Mouse (Mus musculus) G1E-ER4 (cell line): ENCODE measurements around the gene Mepce. TPM values are rescaled to one million over a fixed set of nuclear protein-coding genes. Genes with fewer than 3 reads are reported as not detected.

Source experiments
- GATA1 ChIP-seq: IDR thresholded peaks from one replicate; pipeline ENCODE4 v1.8.0; 2012; ENCODE audit warnings: low read length, inconsistent platforms
- polyA plus RNA-seq: library from polyadenylated mRNA; stranded (reverse); fragments of >175 nt; gene quantifications from 2 replicates; pipeline ENCODE4 v1.2.3, GENCODE M21; 2012

Gene Mepce
- polyA plus RNA-seq, 1 experiment: 190 TPM

- no peak for TF ChIP-seq GATA1
Observed at GRCm38 (mm10) chr5:137739471-137739870, 48.0 kb downstream of the Mepce start.

- no peak for TF ChIP-seq GATA1
Observed at GRCm38 (mm10) chr5:137738516-137738915, 48.9 kb downstream of the Mepce start.

- no peak for TF ChIP-seq GATA1
Observed at GRCm38 (mm10) chr5:137737400-137737940, 50.0 kb downstream of the Mepce start.

- TF ChIP-seq GATA1: no peak
Observed at GRCm38 (mm10) chr5:137734289-137735061, 53.0 kb downstream of the Mepce start.

GRCm38 (mm10) chr5:137733638-137734288, 53.7 kb downstream of the Mepce start:
- no peak for TF ChIP-seq GATA1

Other genes with a start within 250 kb of the Mepce start
- not detected in 2 replicates for gene Actl6b, start 234.1 kb downstream of the Mepce start, polyA plus RNA-seq
- gene Tfr2, start 217.8 kb downstream of the Mepce start, polyA plus RNA-seq: 80.4 and 98.8 TPM in 2 replicates
- gene Mospd3, start 186.6 kb downstream of the Mepce start, polyA plus RNA-seq: 308 and 395 TPM in 2 replicates
- 0.11 and 0.23 TPM in 2 replicates for gene Pcolce, start 173.9 kb downstream of the Mepce start, polyA plus RNA-seq
- gene Fbxo24, start 158.7 kb downstream of the Mepce start, polyA plus RNA-seq: 0.05 TPM in 1 of 2 replicates, not detected in the other
- 176 and 198 TPM in 2 replicates for gene Lrch4, start 158.5 kb downstream of the Mepce start, polyA plus RNA-seq
- gene Gm20605, start 158.5 kb downstream of the Mepce start, polyA plus RNA-seq: 8.9 and 10.7 TPM in 2 replicates
- 28.9 and 39.0 TPM in 2 replicates for gene Sap25, start 146.3 kb downstream of the Mepce start, polyA plus RNA-seq
- gene Irs3, start 141.9 kb downstream of the Mepce start, polyA plus RNA-seq: 0.04 TPM in 2 replicates
- gene Agfg2, start 102.9 kb downstream of the Mepce start, polyA plus RNA-seq: 108 and 112 TPM in 2 replicates
- 0.76 and 1.4 TPM in 2 replicates for gene Nyap1, start 46.0 kb downstream of the Mepce start, polyA plus RNA-seq
- gene Tsc22d4, start 41.9 kb downstream of the Mepce start, polyA plus RNA-seq: 440 and 451 TPM in 2 replicates
- gene Ppp1r35, start 8.8 kb downstream of the Mepce start, polyA plus RNA-seq: 111 and 138 TPM in 2 replicates
- gene Zcwpw1, start 143 bp upstream of the Mepce start, polyA plus RNA-seq: 0.21 and 0.46 TPM in 2 replicates
- not detected in 2 replicates for gene Pilra, start 48.6 kb upstream of the Mepce start, polyA plus RNA-seq
- gene Pilrb1, start 70.5 kb upstream of the Mepce start, polyA plus RNA-seq: not detected in 2 replicates
- gene Pilrb2, start 84.2 kb upstream of the Mepce start, polyA plus RNA-seq: 0.26 TPM in 1 of 2 replicates, not detected in the other
- not detected in 2 replicates for gene Cyp3a13, start 134.0 kb upstream of the Mepce start, polyA plus RNA-seq
- not detected in 2 replicates for gene Gjc3, start 175.4 kb upstream of the Mepce start, polyA plus RNA-seq
- not detected in 2 replicates for gene Azgp1, start 193.9 kb upstream of the Mepce start, polyA plus RNA-seq
- not detected in 2 replicates for gene Smok3a, start 233.6 kb upstream of the Mepce start, polyA plus RNA-seq
- gene Smok3b, start 233.8 kb upstream of the Mepce start, polyA plus RNA-seq: not detected in 2 replicates